Comparison of ENCODE assay signal across 12 mouse cellular contexts in genomic region chr11:114178746-114179472, GRCm38 (mm10).
DNase-seq lines count a peak whose midpoint lies in the region; ATAC-seq lines count a peak whose summit lies in the region.
"Had no signal": no experiment of that assay in that cellular context is flagged by ENCODE, and none has a peak within 500 bp of the region (broad histone marks: within the 10 kb centered on the region; RNA-seq: fewer than 3 reads in every experiment).

No protein-coding gene starts in this region.

- H3K4me1 ChIP-seq in embryonic facial prominence, embryonic 11.5 days (ENCODE audit: control insufficient read depth, insufficient read depth, low read length), result no peaks in the 10 kb centered on the region; the same call in 1 of the 2 replicates
- H3K4me1 ChIP-seq in embryonic facial prominence, embryonic 10.5 days, result peaks cover 42% of the 10 kb centered on the region
- peaks cover 41% of the 10 kb centered on the region for H3K4me1 ChIP-seq in hindbrain, embryonic 12.5 days
- peaks cover 46% of the 10 kb centered on the region for H3K4me1 ChIP-seq in hindbrain, embryonic 13.5 days (replicated peaks)

- no peaks in the 10 kb centered on the region for H3K9me3 ChIP-seq in embryonic facial prominence, embryonic 11.5 days (replicated peaks; ENCODE audit: control insufficient read depth, low read length)
- H3K9me3 ChIP-seq in embryonic facial prominence, embryonic 10.5 days, result no peaks in the 10 kb centered on the region
- no peaks in the 10 kb centered on the region for H3K9me3 ChIP-seq in hindbrain, embryonic 12.5 days (replicated peaks)
- no peaks in the 10 kb centered on the region for H3K9me3 ChIP-seq in hindbrain, embryonic 13.5 days
- H3K9me3 ChIP-seq: forebrain, embryonic 15.5 days had no signal

- H3K36me3 ChIP-seq in embryonic facial prominence, embryonic 11.5 days (replicated peaks; ENCODE audit: control insufficient read depth, insufficient read depth, low read depth, low read length), result no peaks in the 10 kb centered on the region
- H3K36me3 ChIP-seq in embryonic facial prominence, embryonic 10.5 days (replicated peaks), result no peaks in the 10 kb centered on the region
- no peaks in the 10 kb centered on the region for H3K36me3 ChIP-seq in hindbrain, embryonic 12.5 days
- no peaks in the 10 kb centered on the region for H3K36me3 ChIP-seq in hindbrain, embryonic 13.5 days
- H3K36me3 ChIP-seq: forebrain, embryonic 15.5 days had no signal

- intact Hi-C loops in gastrocnemius, postnatal 14 days (cut with DNase I; ENCODE audit: low total_unique reads), result no loop called here

- H3K4me3 ChIP-seq in embryonic facial prominence, embryonic 11.5 days (ENCODE audit: low read depth, low read length), result no peak overlapping the region
- no peak overlapping the region for H3K4me3 ChIP-seq in embryonic facial prominence, embryonic 10.5 days
- H3K4me3 ChIP-seq in hindbrain, embryonic 12.5 days, result no peak overlapping the region
- H3K4me3 ChIP-seq in hindbrain, embryonic 13.5 days, result no peak overlapping the region
- H3K4me3 ChIP-seq: forebrain, embryonic 15.5 days had no signal

- WGBS in embryonic facial prominence, embryonic 11.5 days, result 63% methylated on average over 6 of the region's 6 CpGs
- WGBS in embryonic facial prominence, embryonic 10.5 days, result 62% methylated on average over 6 of the region's 6 CpGs
- WGBS in hindbrain, embryonic 12.5 days, result 62% methylated on average over 6 of the region's 6 CpGs
- WGBS in hindbrain, embryonic 13.5 days, result 60% methylated on average over 6 of the region's 6 CpGs

- H3K27ac ChIP-seq in embryonic facial prominence, embryonic 11.5 days (replicated peaks; ENCODE audit: low read depth, low read length), result no peak overlapping the region
- no peak overlapping the region; the same call in 1 of the 2 replicates for H3K27ac ChIP-seq in embryonic facial prominence, embryonic 10.5 days (replicated peaks)
- H3K27ac ChIP-seq in hindbrain, embryonic 12.5 days, result no peak overlapping the region
- no peak overlapping the region for H3K27ac ChIP-seq in hindbrain, embryonic 13.5 days
- H3K27ac ChIP-seq: forebrain, embryonic 15.5 days; liver, embryonic 14.5 days; macrophage had no signal

- DNase-seq in embryonic facial prominence, embryonic 11.5 days (ENCODE audit: low spot score), result no peak
- no peak for DNase-seq in embryonic facial prominence, embryonic 10.5 days (ENCODE audit: low spot score)
- peak; percentile 38 for DNase-seq in cerebellum, adult 8-10 months
- DNase-seq in gastrocnemius, postnatal 14 days, result peak; percentile 32
- no peak for DNase-seq in thymus, postnatal 10 days (ENCODE audit: low spot score in 2 of 2)
- no peak for DNase-seq in left cerebral cortex, adult 18-20 months (ENCODE audit: low spot score in 2 of 2)
- DNase-seq: thymus, postnatal 14 days had no signal

- 0 out of 2 replicates have a peak, but pooled peaks have one; percentile 29 for ATAC-seq in embryonic facial prominence, embryonic 11.5 days (replicated peaks; ENCODE audit: insufficient number of reproducible peaks, low FRiP score, low TSS enrichment, low read depth)
- ATAC-seq in hindbrain, embryonic 12.5 days (ENCODE audit: low FRiP score), result no peak
- ATAC-seq in hindbrain, embryonic 13.5 days (ENCODE audit: low FRiP score), result no peak; the same call in 1 of the 2 replicates
- ATAC-seq: forebrain, embryonic 15.5 days had no signal

- H3K9ac ChIP-seq in embryonic facial prominence, embryonic 11.5 days (replicated peaks; ENCODE audit: low read length), result no peak overlapping the region
- 0 out of 2 replicates have a peak overlapping the region, but pooled peaks have one; percentile 24 for H3K9ac ChIP-seq in hindbrain, embryonic 12.5 days
- no peak overlapping the region for H3K9ac ChIP-seq in hindbrain, embryonic 13.5 days
- H3K9ac ChIP-seq: forebrain, embryonic 15.5 days; liver, embryonic 14.5 days had no signal

- H3K27me3 ChIP-seq in embryonic facial prominence, embryonic 11.5 days (ENCODE audit: control insufficient read depth, insufficient read depth, low read length), result no peaks in the 10 kb centered on the region
- peaks cover 34% of the 10 kb centered on the region for H3K27me3 ChIP-seq in embryonic facial prominence, embryonic 10.5 days (replicated peaks; ENCODE audit: low read depth, poor library complexity, severe bottlenecking)
- no peaks in the 10 kb centered on the region for H3K27me3 ChIP-seq in hindbrain, embryonic 12.5 days
- H3K27me3 ChIP-seq in hindbrain, embryonic 13.5 days, result peaks cover 9% of the 10 kb centered on the region
- H3K27me3 ChIP-seq: forebrain, embryonic 15.5 days had no signal

- no peak overlapping the region for H3K4me2 ChIP-seq in embryonic facial prominence, embryonic 11.5 days (ENCODE audit: low read depth, low read length)
- no peak overlapping the region for H3K4me2 ChIP-seq in hindbrain, embryonic 12.5 days (replicated peaks)
- H3K4me2 ChIP-seq in hindbrain, embryonic 13.5 days, result no peak overlapping the region
- H3K4me2 ChIP-seq: forebrain, embryonic 15.5 days had no signal

Comparison
In these comparisons a context has a peak if more than half of its experiments do, and no peak if none do; other contexts are left out.
1. DNase-seq: peak in cerebellum, adult 8-10 months (single experiment) and gastrocnemius, postnatal 14 days (single experiment); none in embryonic facial prominence, embryonic 11.5 days (single experiment), embryonic facial prominence, embryonic 10.5 days (single experiment), thymus, postnatal 10 days (0 of 2) and left cerebral cortex, adult 18-20 months (0 of 2).